14 mouse cellular contexts compared by ENCODE assay signal in the genomic region with DNA sequence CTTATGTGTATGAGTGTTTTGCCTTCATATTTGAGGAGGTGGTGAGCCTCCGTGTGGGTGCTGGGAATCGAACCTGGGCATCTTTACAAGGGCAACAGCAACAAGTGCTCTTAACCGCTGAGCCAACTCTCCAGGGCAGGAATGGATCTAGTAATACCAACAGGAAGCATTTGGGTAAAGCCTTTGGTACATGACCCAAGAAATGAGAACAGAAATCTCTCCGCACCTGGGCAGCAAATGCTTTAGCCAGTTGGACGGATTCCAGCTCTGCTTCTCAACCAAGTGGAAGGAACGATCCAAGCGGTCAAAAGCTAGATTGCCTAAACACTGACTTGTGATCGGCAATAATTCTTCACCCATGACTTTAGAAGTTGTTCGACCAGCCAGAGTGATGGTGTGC. TPM values are rescaled to one million over a fixed set of nuclear protein-coding genes. Genes with fewer than 3 reads are reported as not detected.
DNase-seq lines count a peak whose midpoint lies in the region; ATAC-seq and TF ChIP-seq lines count a peak whose summit lies in the region.
"Had no signal": no experiment of that assay in that cellular context is flagged by ENCODE, and none has a peak within 500 bp of the region (broad histone marks: within the 10 kb centered on the region; RNA-seq: fewer than 3 reads in every experiment).

No protein-coding gene starts in this region.

- peak overlapping the region; percentile 83; the same call in 1 of the 2 replicates for H3K27ac ChIP-seq in heart, adult 2 months
- no peak overlapping the region for H3K27ac ChIP-seq in heart, embryonic 10.5 days
- no peak overlapping the region for H3K27ac ChIP-seq in midbrain, embryonic 11.5 days (ENCODE audit: low read depth, low read length)
- no peak overlapping the region for H3K27ac ChIP-seq in midbrain, embryonic 13.5 days
- H3K27ac ChIP-seq: forebrain, embryonic 15.5 days; liver, embryonic 13.5 days had no signal

- no peak for DNase-seq in heart, adult 2 months
- no peak for DNase-seq in heart, embryonic 10.5 days (ENCODE audit: low spot score)
- DNase-seq in midbrain, embryonic 11.5 days (ENCODE audit: low spot score, missing footprints) = peak; percentile 69
- DNase-seq in kidney, postnatal 14 days = peak; percentile 34
- peak; percentile 13 for DNase-seq in skeletal muscle tissue, adult 2 months (ENCODE audit: low read depth, low spot score)
- no peak for DNase-seq in cerebellum, adult 9-10 months
- DNase-seq: midbrain, embryonic 14.5 days; right cerebral cortex, postnatal 4 days had no signal

- H3K4me1 ChIP-seq in heart, adult 2 months (ENCODE audit: control insufficient read depth, insufficient read depth, low read length) = no peaks in the 10 kb centered on the region
- no peaks in the 10 kb centered on the region for H3K4me1 ChIP-seq in heart, embryonic 10.5 days
- H3K4me1 ChIP-seq in midbrain, embryonic 11.5 days (ENCODE audit: control insufficient read depth, insufficient read depth, low read length) = 0 out of 2 replicates have a peak, but pooled peaks cover 3% of the 10 kb centered on the region
- peaks cover 5% of the 10 kb centered on the region for H3K4me1 ChIP-seq in midbrain, embryonic 13.5 days (replicated peaks)
- H3K4me1 ChIP-seq: intestine, embryonic 15.5 days had no signal

- no peak overlapping the region for H3K9ac ChIP-seq in heart, adult 2 months (ENCODE audit: low read depth, low read length)
- H3K9ac ChIP-seq in midbrain, embryonic 11.5 days (ENCODE audit: low read length) = no peak overlapping the region
- no peak overlapping the region for H3K9ac ChIP-seq in midbrain, embryonic 13.5 days (replicated peaks)

- no peak for TF ChIP-seq EP300 in heart, adult 2 months (IDR thresholded peaks at IDR 0.05; ENCODE audit: insufficient read depth, low read depth, low read length)

- no peaks in the 10 kb centered on the region for H3K36me3 ChIP-seq in heart, adult 2 months (ENCODE audit: control insufficient read depth, insufficient read depth, low read length)
- H3K36me3 ChIP-seq in heart, embryonic 10.5 days = no peaks in the 10 kb centered on the region
- H3K36me3 ChIP-seq in midbrain, embryonic 11.5 days (ENCODE audit: control insufficient read depth, insufficient read depth, low read length) = no peaks in the 10 kb centered on the region
- H3K36me3 ChIP-seq in midbrain, embryonic 13.5 days = no peaks in the 10 kb centered on the region
- H3K36me3 ChIP-seq: forebrain, embryonic 15.5 days; intestine, embryonic 15.5 days; limb, embryonic 10.5 days; liver, embryonic 13.5 days had no signal

- TF ChIP-seq CTCF in heart, adult 2 months (IDR thresholded peaks at IDR 0.05) = no peak

- ATAC-seq in midbrain, embryonic 11.5 days (ENCODE audit: low FRiP score) = no peak
- no peak for ATAC-seq in midbrain, embryonic 13.5 days
- ATAC-seq in erythroid progenitor cell, adult 5-6 weeks (replicated peaks; ENCODE audit: low FRiP score, poor library complexity, severe bottlenecking) = no peak

- no peaks in the 10 kb centered on the region for H3K9me3 ChIP-seq in heart, embryonic 10.5 days
- no peaks in the 10 kb centered on the region for H3K9me3 ChIP-seq in midbrain, embryonic 11.5 days (ENCODE audit: control insufficient read depth, low read length)
- H3K9me3 ChIP-seq in midbrain, embryonic 13.5 days = no peaks in the 10 kb centered on the region
- H3K9me3 ChIP-seq: forebrain, embryonic 15.5 days; intestine, embryonic 15.5 days; limb, embryonic 10.5 days; liver, embryonic 13.5 days had no signal

- no peaks in the 10 kb centered on the region for H3K27me3 ChIP-seq in heart, adult 2 months (ENCODE audit: control insufficient read depth, insufficient read depth, low read length)
- H3K27me3 ChIP-seq in heart, embryonic 10.5 days (ENCODE audit: insufficient read depth, poor library complexity, severe bottlenecking) = no peaks in the 10 kb centered on the region
- no peaks in the 10 kb centered on the region; the same call in 1 of the 2 replicates for H3K27me3 ChIP-seq in midbrain, embryonic 11.5 days (ENCODE audit: control insufficient read depth, insufficient read depth, low read length)
- peaks cover 16% of the 10 kb centered on the region for H3K27me3 ChIP-seq in midbrain, embryonic 13.5 days
- H3K27me3 ChIP-seq: intestine, embryonic 15.5 days; liver, embryonic 13.5 days had no signal

- no peak overlapping the region for H3K4me2 ChIP-seq in midbrain, embryonic 11.5 days
- H3K4me2 ChIP-seq in midbrain, embryonic 13.5 days (replicated peaks) = no peak overlapping the region

- intact Hi-C loops in heart, adult 2 months (cut with DNase I) = loop anchor here (5.0 kb wide), 1 partner anchor 116 kb away; the partner anchor contains the start of gene Fam241a

- no peak overlapping the region for H3K4me3 ChIP-seq in heart, adult 2 months
- no peak overlapping the region for H3K4me3 ChIP-seq in heart, embryonic 10.5 days
- H3K4me3 ChIP-seq in midbrain, embryonic 11.5 days (ENCODE audit: low read depth, low read length) = no peak overlapping the region
- no peak overlapping the region for H3K4me3 ChIP-seq in midbrain, embryonic 13.5 days (replicated peaks)

- WGBS in heart, adult 2 months = 93% methylated on average over 9 of the region's 9 CpGs
- WGBS in heart, embryonic 10.5 days = 94% methylated on average over 9 of the region's 9 CpGs
- 98% methylated on average over 9 of the region's 9 CpGs for WGBS in midbrain, embryonic 11.5 days
- WGBS in midbrain, embryonic 13.5 days = 95% methylated on average over 9 of the region's 9 CpGs

- no peaks in the 10 kb centered on the region for H3K79me2 ChIP-seq in heart, adult 2 months (replicated peaks; ENCODE audit: control insufficient read depth, insufficient read depth, low read length)

- no peak for TF ChIP-seq POLR2A in heart, adult 2 months (IDR thresholded peaks at IDR 0.05; ENCODE audit: insufficient read depth, low read depth, low read length)

RNA-seq across cellular contexts. Expression of gene Alpk1, which starts 0.6 kb away (rescaled TPM):
- total RNA-seq in heart, adult 2 months (2021) = 1 to 10 TPM; 2.4 to 3.0 TPM
- 1.4 and 2.4 TPM in 2 replicates for polyA plus RNA-seq in heart, adult 2 months (2012; rRNA removed)
- 0.92 and 1.0 TPM in 2 replicates for polyA plus RNA-seq in heart, embryonic 10.5 days (2016; fragmentation: Nextera tagmentation; extraction: Ambion mirVana)
- polyA plus RNA-seq in midbrain, embryonic 11.5 days (2014; fragmentation: Nextera tagmentation; extraction: Ambion mirVana) = 0.70 and 0.72 TPM in 2 replicates
- 0.76 and 1.0 TPM in 2 replicates for polyA plus RNA-seq in midbrain, embryonic 13.5 days (2015; fragmentation: Nextera tagmentation; extraction: Ambion mirVana)
- total RNA-seq in erythroid progenitor cell, adult 5-6 weeks (2015; ENCODE audit: low replicate concordance) = 2.5 and 10.5 TPM in 2 replicates
- 1.2 and 2.1 TPM in 2 replicates for total RNA-seq in erythroid progenitor cell, adult 5-6 weeks (2017; ENCODE audit: low replicate concordance)

RNA-seq across cellular contexts. Expression of gene Tifa, which starts 8.7 kb away (rescaled TPM):
- 1 to 10 TPM; 1.6 to 2.3 TPM for total RNA-seq in heart, adult 2 months (2021)
- 1.3 and 2.0 TPM in 2 replicates for polyA plus RNA-seq in heart, adult 2 months (2012; rRNA removed)
- polyA plus RNA-seq in heart, embryonic 10.5 days (2016; fragmentation: Nextera tagmentation; extraction: Ambion mirVana) = 2.0 and 2.6 TPM in 2 replicates
- polyA plus RNA-seq in midbrain, embryonic 11.5 days (2014; fragmentation: Nextera tagmentation; extraction: Ambion mirVana) = 3.7 and 4.3 TPM in 2 replicates
- 3.2 and 3.7 TPM in 2 replicates for polyA plus RNA-seq in midbrain, embryonic 13.5 days (2015; fragmentation: Nextera tagmentation; extraction: Ambion mirVana)
- 80.1 and 82.9 TPM in 2 replicates for total RNA-seq in erythroid progenitor cell, adult 5-6 weeks (2015; ENCODE audit: low replicate concordance)
- total RNA-seq in erythroid progenitor cell, adult 5-6 weeks (2017; ENCODE audit: low replicate concordance) = 73.2 and 82.3 TPM in 2 replicates

RNA-seq across cellular contexts. Expression of gene Ap1ar, which starts 56.4 kb away (rescaled TPM):
- total RNA-seq in heart, adult 2 months (2021) = 10 to 100 TPM; 17.6 to 18.2 TPM
- 12.0 and 17.7 TPM in 2 replicates for polyA plus RNA-seq in heart, adult 2 months (2012; rRNA removed)
- 38.2 and 58.5 TPM in 2 replicates for polyA plus RNA-seq in heart, embryonic 10.5 days (2016; fragmentation: Nextera tagmentation; extraction: Ambion mirVana)
- 70.9 and 73.9 TPM in 2 replicates for polyA plus RNA-seq in midbrain, embryonic 11.5 days (2014; fragmentation: Nextera tagmentation; extraction: Ambion mirVana)
- polyA plus RNA-seq in midbrain, embryonic 13.5 days (2015; fragmentation: Nextera tagmentation; extraction: Ambion mirVana) = 70.8 and 75.9 TPM in 2 replicates
- 48.6 and 63.1 TPM in 2 replicates for total RNA-seq in erythroid progenitor cell, adult 5-6 weeks (2015; ENCODE audit: low replicate concordance)
- 33.2 and 45.6 TPM in 2 replicates for total RNA-seq in erythroid progenitor cell, adult 5-6 weeks (2017; ENCODE audit: low replicate concordance)

Comparison
In these comparisons a context has a peak if more than half of its experiments do, and no peak if none do; other contexts are left out.
1. DNase-seq: peak in midbrain, embryonic 11.5 days (single experiment), kidney, postnatal 14 days (single experiment) and skeletal muscle tissue, adult 2 months (single experiment); none in heart, adult 2 months (0 of 2), heart, embryonic 10.5 days (single experiment) and cerebellum, adult 9-10 months (single experiment).